Mouse (Mus musculus) embryonic facial prominence, embryonic 11.5 days (tissue): ENCODE results near the gene Pkp3. TPM values are rescaled to one million over a fixed set of nuclear protein-coding genes. Genes with fewer than 3 reads are reported as not detected.
A peak's percentile ranks its signal among the peaks of the same experiment; 100 is the strongest.

Source experiments
- ATAC-seq: fragments of 200-750 bp; cut with Nextera tagmentation; replicated peaks from 2 replicates; pipeline ENCODE4 v1.8.0; 2017; ENCODE audit warnings: low read depth; ENCODE audit not compliant: insufficient number of reproducible peaks, low FRiP score, low TSS enrichment
- DNase-seq: peaks from one replicate; pipeline ENCODE4 v3.0.0-alpha.2; 2015; ENCODE audit warnings: low spot score
- H3K27ac ChIP-seq: fragments of 300-500 bp; sonication (generic); replicated peaks from 2 replicates; pipeline ENCODE4 v1.5.1; 2014; ENCODE audit warnings: mild to moderate bottlenecking, low read depth, low read length, control low read depth
- H3K27me3 ChIP-seq: fragments of 300-500 bp; sonication (generic); 2 replicates; pipeline ENCODE4 v1.6.1; 2014; ENCODE audit warnings: mild to moderate bottlenecking, low read length, moderate library complexity, mixed read lengths; ENCODE audit not compliant: control insufficient read depth, insufficient read depth
- H3K36me3 ChIP-seq: fragments of 300-500 bp; sonication (generic); replicated peaks from 2 replicates; pipeline ENCODE4 v1.6.1; 2014; ENCODE audit warnings: low read depth, mild to moderate bottlenecking, low read length, moderate library complexity, mixed read lengths; ENCODE audit not compliant: control insufficient read depth, insufficient read depth
- H3K4me1 ChIP-seq: fragments of 300-500 bp; sonication (generic); 2 replicates; pipeline ENCODE4 v1.6.1; 2014; ENCODE audit warnings: low read length, mixed read lengths; ENCODE audit not compliant: control insufficient read depth, insufficient read depth
- H3K4me2 ChIP-seq: fragments of 300-500 bp; sonication (generic); 2 replicates; pipeline ENCODE4 v1.6.1; 2014; ENCODE audit warnings: low read depth, mild to moderate bottlenecking, control low read depth, low read length, moderate library complexity
- H3K4me3 ChIP-seq: fragments of 300-500 bp; sonication (generic); 2 replicates; pipeline ENCODE4 v1.5.1; 2014; ENCODE audit warnings: low read depth, low read length, control low read depth
- H3K9ac ChIP-seq: fragments of 300-500 bp; sonication (generic); replicated peaks from 2 replicates; pipeline ENCODE4 v1.6.1; 2014; ENCODE audit warnings: mild to moderate bottlenecking, control low read depth, low read length
- H3K9me3 ChIP-seq: fragments of 300-500 bp; sonication (generic); replicated peaks from 2 replicates; pipeline ENCODE4 v1.6.1; 2016; ENCODE audit warnings: mild to moderate bottlenecking, low read length, inconsistent platforms, mixed read lengths; ENCODE audit not compliant: control insufficient read depth
- WGBS: fragments of 180-500 bp; shearing (Covaris S2); extraction: QIAGEN DNeasy Blood & Tissue Kit; methylation state at CpG from one replicate; pipeline ENCODE4 v1.1.7; 2014; 5-methylcytosine and 5-hydroxymethylcytosine counted together
- polyA plus RNA-seq: library from polyadenylated mRNA; unstranded; fragments of >200 nt; fragmentation: Nextera tagmentation; extraction: Ambion mirVana; gene quantifications from 2 replicates; pipeline ENCODE4 v1.2.1, GENCODE M21; 2014

Gene Pkp3
- polyA plus RNA-seq, 1 experiment from 2014 or later = 3.5 TPM

DNA sequence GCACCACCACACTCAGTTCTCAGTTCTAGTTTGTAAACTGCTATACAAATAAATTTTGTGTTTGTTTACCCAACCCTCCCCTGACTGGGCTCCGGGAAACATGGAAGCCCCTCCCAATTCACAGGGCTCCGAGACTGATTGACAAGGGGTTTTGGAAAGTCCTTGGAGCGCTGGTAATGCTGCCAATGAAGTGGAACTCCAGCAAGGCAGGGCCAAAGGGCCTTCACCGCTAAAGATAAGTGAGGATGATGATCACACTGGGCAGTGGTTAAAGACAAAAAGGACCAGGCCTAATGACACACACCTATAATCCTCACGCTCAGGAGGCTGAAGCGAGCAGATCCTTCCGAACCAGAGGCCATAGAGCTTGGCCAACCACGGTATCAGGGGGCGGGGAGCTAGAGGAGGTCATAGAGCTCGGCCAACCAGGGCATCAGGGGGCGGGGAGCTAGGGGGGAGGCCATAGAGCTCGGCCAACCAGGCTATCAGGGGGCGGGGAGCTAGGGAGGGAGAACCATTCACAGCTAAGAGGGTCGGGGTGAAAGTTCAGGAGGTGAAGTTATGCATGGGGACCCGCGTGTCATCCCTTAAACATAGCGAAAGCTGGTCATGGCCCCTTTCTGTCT is 26.8 kb upstream of the Pkp3 start:
- Histone ChIP-seq H3K4me1 (no peaks in the 10 kb centered on the region; the same call in none of the 2 replicates), H3K27ac (no peak overlapping the region), H3K36me3 (no peaks in the 10 kb centered on the region), H3K4me3 (no peak overlapping the region), H3K9ac (no peak overlapping the region), H3K9me3 (no peaks in the 10 kb centered on the region), H3K27me3 (no peaks in the 10 kb centered on the region), H3K4me2 (no peak overlapping the region)
- ATAC-seq (no peak), DNase-seq (no peak)
- 66% methylated on average over 17 of the region's 17 CpGs for WGBS

DNA sequence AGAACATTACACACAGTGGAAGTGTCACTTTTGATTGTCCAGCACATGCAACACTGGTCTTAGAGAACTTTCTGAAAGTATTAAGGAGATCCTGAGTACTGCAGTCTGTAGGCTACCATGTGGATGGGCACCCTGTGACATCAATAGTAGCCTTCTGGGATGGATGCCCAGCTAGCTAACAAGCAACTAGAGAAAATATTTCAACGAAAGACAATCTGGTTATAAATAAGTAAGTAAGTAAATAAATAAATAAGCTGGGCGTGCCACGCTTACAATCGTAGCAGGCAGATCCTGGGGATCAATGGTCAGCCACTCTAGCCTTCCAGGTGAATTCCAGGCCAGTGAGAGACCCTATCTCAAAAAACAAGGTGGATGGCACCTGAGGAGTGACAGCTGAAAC is 26.0 kb upstream of the Pkp3 start:
- Histone ChIP-seq H3K9me3 (no peaks in the 10 kb centered on the region), H3K9ac (no peak overlapping the region), H3K4me1 (no peaks in the 10 kb centered on the region; the same call in none of the 2 replicates), H3K36me3 (no peaks in the 10 kb centered on the region), H3K4me2 (no peak overlapping the region), H3K27me3 (no peaks in the 10 kb centered on the region), H3K4me3 (no peak overlapping the region), H3K27ac (no peak overlapping the region)
- ATAC-seq (no peak), DNase-seq (no peak)
- 83% methylated on average over 4 of the region's 4 CpGs for WGBS

DNA sequence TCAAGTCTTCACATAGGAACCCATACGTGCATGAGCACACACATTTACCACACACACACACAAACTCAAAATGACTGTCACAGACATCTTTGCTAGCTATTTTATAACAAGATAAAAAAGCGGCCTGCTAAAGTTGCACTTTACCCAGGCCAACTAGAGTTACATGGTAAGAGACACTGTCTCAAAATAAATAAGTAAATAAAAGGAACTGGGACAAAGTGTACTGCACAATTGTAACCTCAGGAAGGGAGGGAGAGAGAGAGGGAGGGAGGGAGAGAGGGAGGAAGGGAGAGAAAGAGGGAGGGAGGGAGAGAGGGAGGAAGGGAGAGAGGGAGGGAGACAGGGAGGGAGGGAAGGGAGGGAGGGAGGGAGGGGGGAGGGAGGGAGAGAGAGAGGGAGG is 25.6 kb upstream of the Pkp3 start:
- 78% methylated on average over 2 of the region's 2 CpGs for WGBS
- DNase-seq = no peak
- H3K27me3 ChIP-seq = no peaks in the 10 kb centered on the region

GRCm38 (mm10) chr7:141055785-141056184 is 22.2 kb upstream of the Pkp3 start:
- no peaks in the 10 kb centered on the region; the same call in 1 of the 2 replicates for H3K4me1 ChIP-seq
- DNase-seq (no peak), ATAC-seq (no peak)
- H3K36me3 ChIP-seq = no peaks in the 10 kb centered on the region
- no peak overlapping the region for H3K4me3 ChIP-seq
- H3K27ac ChIP-seq = no peak overlapping the region
- no peak overlapping the region for H3K4me2 ChIP-seq
- H3K9me3 ChIP-seq = no peaks in the 10 kb centered on the region
- no peaks in the 10 kb centered on the region for H3K27me3 ChIP-seq
- H3K9ac ChIP-seq = no peak overlapping the region
- 76% methylated on average over 4 of the region's 4 CpGs for WGBS

More for the DNA sequence above, 25.6 kb upstream of the Pkp3 start:
- Histone ChIP-seq H3K36me3 (no peaks in the 10 kb centered on the region), H3K27ac (no peak overlapping the region), H3K4me3 (no peak overlapping the region), H3K4me1 (no peaks in the 10 kb centered on the region; the same call in none of the 2 replicates), H3K9ac (no peak overlapping the region), H3K4me2 (no peak overlapping the region), H3K9me3 (no peaks in the 10 kb centered on the region)
- no peak for ATAC-seq

GRCm38 (mm10) chr7:141056976-141057375 is 21.0 kb upstream of the Pkp3 start:
- no peak overlapping the region for H3K4me2 ChIP-seq
- H3K27ac ChIP-seq = no peak overlapping the region
- H3K27me3 ChIP-seq = no peaks in the 10 kb centered on the region
- no peaks in the 10 kb centered on the region; the same call in 1 of the 2 replicates for H3K4me1 ChIP-seq
- DNase-seq (no peak), ATAC-seq (no peak)
- H3K36me3 ChIP-seq = no peaks in the 10 kb centered on the region
- WGBS = 93% methylated on average over 6 of the region's 6 CpGs
- H3K9me3 ChIP-seq = no peaks in the 10 kb centered on the region
- H3K4me3 ChIP-seq = no peak overlapping the region
- H3K9ac ChIP-seq = no peak overlapping the region

DNA sequence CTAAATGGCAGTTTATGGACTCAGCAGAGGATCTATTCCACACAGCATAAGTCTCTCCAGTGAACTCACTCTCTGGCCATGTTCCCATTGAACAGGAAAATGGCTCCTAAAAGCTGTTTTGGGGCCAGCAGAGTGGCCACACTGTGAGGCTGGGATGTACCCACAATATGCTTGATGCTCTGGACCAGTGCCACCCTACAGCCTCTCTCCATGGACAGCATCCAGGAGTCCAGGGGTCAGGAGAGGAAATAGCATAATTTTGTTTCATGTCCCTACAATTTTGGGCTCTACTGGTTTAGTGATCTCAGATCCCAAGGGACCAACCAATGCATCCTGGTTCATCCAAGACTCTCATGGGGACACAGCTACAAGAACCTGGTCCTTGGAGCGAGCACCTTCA is 20.5 kb upstream of the Pkp3 start:
- Histone ChIP-seq H3K27me3 (no peaks in the 10 kb centered on the region), H3K9ac (no peak overlapping the region), H3K4me1 (no peaks in the 10 kb centered on the region; the same call in 1 of the 2 replicates), H3K4me2 (no peak overlapping the region), H3K4me3 (no peak overlapping the region), H3K36me3 (no peaks in the 10 kb centered on the region), H3K27ac (no peak overlapping the region), H3K9me3 (no peaks in the 10 kb centered on the region)
- DNase-seq (no peak), ATAC-seq (no peak)
- 100% methylated on average over 1 of the region's 1 CpGs for WGBS

DNA sequence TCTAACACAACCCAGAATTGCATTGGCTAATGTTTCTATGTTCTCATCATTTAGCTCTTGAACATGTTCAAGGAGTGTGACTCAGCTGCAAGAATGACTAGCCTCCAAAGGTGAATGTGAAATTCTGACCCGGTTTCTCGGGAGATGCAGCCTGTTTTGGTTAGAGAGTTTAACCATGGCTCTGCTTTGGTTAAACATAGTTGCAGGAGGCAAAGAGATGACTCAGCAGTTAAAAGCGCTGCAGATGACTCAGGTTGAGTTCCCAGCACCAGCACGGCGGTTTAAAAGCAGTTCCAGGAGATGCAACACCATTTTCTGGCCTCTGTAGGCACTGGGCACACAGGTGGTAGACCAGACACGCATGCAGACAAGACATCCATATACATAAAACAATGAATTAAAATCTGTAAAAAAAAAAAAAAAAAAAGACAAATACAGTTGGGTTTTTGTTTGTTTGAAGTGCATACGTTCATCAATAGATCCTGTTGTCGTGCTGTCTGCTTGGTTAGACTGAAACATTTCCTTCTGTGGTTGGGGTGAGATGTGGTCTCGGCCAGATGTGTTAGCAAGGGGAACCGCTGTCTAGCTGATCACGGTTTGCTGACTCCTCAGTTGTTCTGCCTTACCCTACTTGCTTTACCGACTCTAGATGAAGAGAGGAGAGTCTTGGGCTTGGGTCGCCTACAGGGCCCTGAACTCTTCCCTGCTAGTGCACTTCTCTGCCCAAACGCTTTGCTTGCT is 19.2 kb upstream of the Pkp3 start:
- H3K4me3 ChIP-seq = no peak overlapping the region
- WGBS = 92% methylated on average over 14 of the region's 14 CpGs

DNA sequence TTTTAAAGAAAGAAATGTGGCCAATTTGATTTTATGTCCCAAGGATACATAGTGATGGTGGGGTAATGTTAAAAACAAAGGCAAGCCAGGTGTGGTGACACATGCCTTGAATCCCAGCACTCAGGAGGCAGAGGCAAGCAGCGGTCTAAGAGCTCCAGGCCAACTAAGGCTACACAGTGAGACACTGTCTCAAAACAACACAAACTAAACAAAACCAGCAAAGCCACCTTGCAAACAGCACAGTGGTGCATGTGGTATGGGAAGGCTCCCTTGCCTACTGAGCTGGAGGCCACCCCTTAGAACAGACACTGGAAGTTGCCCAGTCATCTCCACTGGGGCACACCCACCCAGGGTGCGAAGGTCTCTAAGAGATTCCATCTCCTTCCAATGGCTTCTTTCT is 18.1 kb upstream of the Pkp3 start:
- Histone ChIP-seq H3K36me3 (peaks cover 3% of the 10 kb centered on the region), H3K4me3 (peak overlapping the region; percentile 82), H3K4me2 (peak overlapping the region; percentile 80), H3K9ac (peak overlapping the region; percentile 95), H3K27me3 (no peaks in the 10 kb centered on the region), H3K9me3 (no peaks in the 10 kb centered on the region), H3K27ac (no peak overlapping the region), H3K4me1 (no peaks in the 10 kb centered on the region; the same call in 1 of the 2 replicates)
- 81% methylated on average over 2 of the region's 2 CpGs for WGBS
- DNase-seq (no peak), ATAC-seq (no peak; the same call in 1 of the 2 replicates)

More for the DNA sequence above, 19.2 kb upstream of the Pkp3 start:
- no peak overlapping the region for H3K27ac ChIP-seq
- DNase-seq (no peak), ATAC-seq (no peak)
- no peaks in the 10 kb centered on the region; the same call in 1 of the 2 replicates for H3K36me3 ChIP-seq
- H3K27me3 ChIP-seq = no peaks in the 10 kb centered on the region
- H3K9me3 ChIP-seq = no peaks in the 10 kb centered on the region
- H3K4me1 ChIP-seq = no peaks in the 10 kb centered on the region; the same call in 1 of the 2 replicates
- no peak overlapping the region for H3K9ac ChIP-seq
- H3K4me2 ChIP-seq = no peak overlapping the region
